Mouse (Mus musculus) forebrain, embryonic 14.5 days (tissue): ENCODE data around the gene Setd1b. TPM values are rescaled to one million over a fixed set of nuclear protein-coding genes. Genes with fewer than 3 reads are reported as not detected.

Source experiments
- ATAC-seq: fragments of 200-750 bp; cut with Nextera tagmentation; 2 replicates; pipeline ENCODE4 v1.8.0; 2017; ENCODE audit warnings: mild to moderate bottlenecking, moderate library complexity
- DNase-seq: peaks from one replicate; pipeline ENCODE4 v3.0.0-alpha.2; 2015; ENCODE audit warnings: low spot score
- H3K27ac ChIP-seq: fragments of 300-500 bp; sonication (generic); 2 replicates; pipeline ENCODE4 v1.5.1; 2014; ENCODE audit warnings: low read depth, mild to moderate bottlenecking, control low read depth, low read length, moderate library complexity
- H3K27me3 ChIP-seq: fragments of 300-500 bp; sonication (generic); replicated peaks from 2 replicates; pipeline ENCODE4 v1.6.1; 2014; ENCODE audit warnings: low read length, control low read depth, mixed read lengths; ENCODE audit not compliant: control insufficient read depth, insufficient read depth
- H3K36me3 ChIP-seq: fragments of 300-500 bp; sonication (generic); 2 replicates; pipeline ENCODE4 v1.6.1; 2014; ENCODE audit warnings: low read length, control low read depth; ENCODE audit not compliant: control insufficient read depth, insufficient read depth
- H3K4me1 ChIP-seq: fragments of 300-500 bp; sonication (generic); 2 replicates; pipeline ENCODE4 v1.6.1; 2014; ENCODE audit warnings: antibody characterized with exemption, low read length, control low read depth; ENCODE audit not compliant: control insufficient read depth, insufficient read depth
- H3K4me2 ChIP-seq: fragments of 300-500 bp; sonication (generic); 2 replicates; pipeline ENCODE4 v1.6.1; 2014; ENCODE audit warnings: mild to moderate bottlenecking, control low read depth, low read length
- H3K4me3 ChIP-seq: fragments of 300-500 bp; sonication (generic); 2 replicates; pipeline ENCODE4 v1.5.1; 2014; ENCODE audit warnings: low read depth, low read length, control low read depth
- H3K9ac ChIP-seq: fragments of 300-500 bp; sonication (generic); 2 replicates; pipeline ENCODE4 v1.6.1; 2014; ENCODE audit warnings: mild to moderate bottlenecking, low read length, control low read depth, moderate library complexity
- H3K9me3 ChIP-seq: fragments of 300-500 bp; sonication (generic); replicated peaks from 2 replicates; pipeline ENCODE4 v1.6.1; 2016; ENCODE audit warnings: low read length, control low read depth, mixed read lengths; ENCODE audit not compliant: control insufficient read depth
- WGBS: fragments of 180-500 bp; shearing (Covaris S2); extraction: QIAGEN DNeasy Blood & Tissue Kit; methylation state at CpG from one replicate; pipeline ENCODE4 v1.1.7; 2014; 5-methylcytosine and 5-hydroxymethylcytosine counted together
- polyA plus RNA-seq: library from polyadenylated mRNA; unstranded; fragments of >200 nt; fragmentation: Nextera tagmentation; extraction: Ambion mirVana; gene quantifications from 2 replicates; pipeline ENCODE4 v1.2.1, GENCODE M21; 2014

Gene Setd1b
- polyA plus RNA-seq, 1 experiment from 2014 or later, result 8.6 TPM

DNA sequence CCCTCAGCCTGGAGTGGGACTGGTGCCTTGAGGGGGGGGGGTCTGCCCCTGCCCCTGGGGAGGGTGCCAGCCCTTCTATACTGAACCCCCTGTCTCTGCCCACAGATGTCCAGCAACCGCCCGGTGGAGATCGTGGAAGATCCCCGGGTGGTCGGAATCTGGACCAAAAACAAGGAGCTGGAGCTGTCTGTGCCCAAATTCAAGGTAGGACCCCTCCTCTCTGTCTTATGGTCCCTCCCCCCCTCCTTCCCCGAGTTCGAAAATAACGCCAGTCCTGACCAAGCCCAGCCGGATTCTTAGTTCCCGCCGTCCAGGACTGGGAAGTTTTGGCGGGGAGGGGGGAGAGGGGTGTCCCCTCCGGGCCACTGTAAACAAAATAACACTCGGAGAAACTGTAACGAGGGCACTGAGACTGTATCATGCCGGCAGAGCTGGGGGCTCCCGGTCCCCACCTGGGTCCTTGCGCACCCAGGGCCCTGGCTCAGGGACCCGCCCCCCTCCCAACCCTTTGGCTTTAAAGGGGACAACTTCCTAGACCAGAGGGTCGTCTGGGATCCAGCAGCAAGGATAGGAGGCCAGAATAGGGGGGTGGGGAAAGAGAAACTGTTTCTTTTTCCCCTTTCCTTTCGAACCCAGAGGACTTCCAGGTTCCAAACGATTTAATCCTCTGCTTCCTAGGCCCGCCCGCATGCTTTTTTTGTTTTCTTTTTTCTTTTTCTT, 1.4 kb downstream of the Setd1b start:
- peak overlapping the region; percentile 94 for H3K4me3 ChIP-seq
- ATAC-seq (no peak), DNase-seq (peak; percentile 69)
- peaks cover 32% of the 10 kb centered on the region for H3K36me3 ChIP-seq
- H3K9me3 ChIP-seq, result no peaks in the 10 kb centered on the region
- peak overlapping the region; percentile 100 for H3K9ac ChIP-seq
- under 1% methylated on average over 24 of the region's 24 CpGs for WGBS
- peak overlapping the region; percentile 90 for H3K4me2 ChIP-seq
- H3K27me3 ChIP-seq, result no peaks in the 10 kb centered on the region
- H3K27ac ChIP-seq, result peak overlapping the region; percentile 100
- H3K4me1 ChIP-seq, result peaks cover 21% of the 10 kb centered on the region

DNA sequence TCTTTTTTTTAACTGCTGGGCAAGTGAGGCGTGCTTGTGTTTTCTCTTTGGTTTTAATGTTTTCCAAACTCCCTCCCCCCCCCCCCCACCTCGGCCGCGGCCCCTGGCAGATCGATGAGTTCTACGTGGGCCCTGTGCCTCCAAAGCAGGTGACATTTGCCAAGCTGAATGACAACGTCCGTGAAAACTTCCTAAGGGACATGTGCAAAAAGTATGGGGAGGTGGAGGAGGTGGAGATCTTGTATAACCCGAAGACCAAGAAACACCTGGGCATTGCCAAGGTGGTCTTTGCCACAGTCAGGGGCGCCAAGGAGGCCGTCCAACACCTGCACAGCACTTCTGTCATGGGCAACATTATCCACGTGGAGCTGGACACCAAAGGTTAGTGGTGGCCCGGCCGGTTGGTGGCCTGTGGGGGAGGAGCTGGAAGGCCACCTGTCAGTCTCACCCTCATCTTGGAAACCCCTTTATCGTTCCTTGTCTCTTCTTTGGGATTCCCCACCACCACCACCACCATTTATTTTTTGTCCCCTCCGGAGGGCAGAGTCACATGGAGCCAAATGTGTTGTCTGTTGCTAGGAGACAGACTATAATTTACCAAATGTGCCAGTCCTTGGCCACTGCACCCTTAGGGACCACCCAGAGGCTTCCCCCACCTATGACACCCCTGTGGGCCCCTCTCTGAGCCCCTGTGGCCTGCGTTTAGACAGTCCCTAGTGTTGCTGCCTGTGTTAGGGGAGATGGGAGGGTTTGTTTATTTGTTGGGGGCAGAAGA, 2.2 kb downstream of the Setd1b start:
- Histone ChIP-seq H3K27ac (no peak overlapping the region), H3K4me2 (peak overlapping the region; percentile 90), H3K4me1 (peaks cover 23% of the 10 kb centered on the region), H3K9me3 (no peaks in the 10 kb centered on the region), H3K4me3 (peak overlapping the region; percentile 94), H3K9ac (peak overlapping the region; percentile 100), H3K36me3 (peaks cover 39% of the 10 kb centered on the region), H3K27me3 (no peaks in the 10 kb centered on the region)
- DNase-seq (peak; percentile 22), ATAC-seq (no peak)
- WGBS, result 6% methylated on average over 17 of the region's 17 CpGs

DNA sequence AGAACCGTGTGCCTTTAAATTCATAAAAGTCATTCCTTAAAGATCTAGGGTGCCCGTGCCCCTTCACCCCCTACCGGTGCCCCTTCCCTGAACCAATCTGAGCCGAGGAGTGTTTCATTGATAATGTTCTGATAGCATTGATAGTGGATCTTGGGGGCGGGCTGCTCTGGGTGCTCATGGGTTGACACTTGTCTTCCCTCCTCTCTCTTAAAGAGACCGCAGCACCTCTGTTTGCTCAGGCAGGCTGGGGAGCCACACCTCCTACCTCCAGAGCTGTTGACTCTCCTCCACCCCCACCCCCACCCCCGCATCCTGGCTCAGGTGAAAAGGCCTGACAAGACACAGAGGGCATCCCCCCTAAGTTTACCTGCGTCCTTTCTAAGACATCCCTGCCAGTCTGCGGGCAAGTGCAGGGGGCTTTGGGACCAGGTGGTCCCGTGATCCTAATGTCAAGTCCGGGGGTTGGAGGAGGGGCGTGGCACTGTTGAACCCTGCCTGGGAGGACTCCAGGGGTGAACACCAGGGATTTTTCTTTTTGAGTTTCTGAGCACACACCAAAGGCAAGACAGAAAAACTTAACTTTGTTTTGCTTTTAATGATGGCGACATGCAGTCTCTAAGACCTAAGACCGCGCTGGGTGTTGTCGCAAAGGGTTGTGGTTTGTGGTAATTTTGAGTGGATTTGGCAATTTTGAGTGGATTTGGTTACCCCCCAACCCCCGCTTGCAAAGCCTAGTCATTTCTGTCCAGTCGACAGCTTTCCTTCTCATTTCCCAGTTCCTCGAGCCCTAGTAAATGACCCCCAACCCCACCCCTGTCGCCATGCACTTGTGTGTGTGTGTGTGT, 3.0 kb downstream of the Setd1b start:
- Histone ChIP-seq H3K27me3 (no peaks in the 10 kb centered on the region), H3K4me3 (peak overlapping the region; percentile 94), H3K9ac (peak overlapping the region; percentile 100), H3K27ac (no peak overlapping the region), H3K4me2 (peak overlapping the region; percentile 90), H3K36me3 (peaks cover 44% of the 10 kb centered on the region), H3K4me1 (peaks cover 29% of the 10 kb centered on the region), H3K9me3 (no peaks in the 10 kb centered on the region)
- WGBS, result 43% methylated on average over 20 of the region's 20 CpGs
- DNase-seq, result no peak
- ATAC-seq, result no peak

DNA sequence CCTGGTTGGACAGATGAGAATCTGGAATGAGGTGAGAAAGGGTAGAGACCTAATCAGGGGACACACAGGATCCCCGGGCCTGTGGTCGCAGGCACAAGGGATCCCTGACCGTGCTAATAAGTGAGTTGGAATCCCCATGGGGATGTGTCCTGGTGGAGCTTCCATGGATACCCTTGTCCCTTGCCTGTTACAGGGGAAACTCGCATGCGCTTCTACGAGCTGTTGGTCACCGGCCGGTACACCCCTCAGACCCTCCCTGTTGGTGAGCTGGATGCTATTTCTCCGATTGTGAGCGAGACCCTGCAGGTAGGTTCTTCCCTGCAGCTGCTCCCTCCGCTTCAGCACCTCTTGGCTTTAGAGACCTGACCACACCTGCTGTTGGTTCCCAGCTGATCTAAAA, 4.4 kb downstream of the Setd1b start:
- no peaks in the 10 kb centered on the region for H3K27me3 ChIP-seq
- peaks cover 54% of the 10 kb centered on the region for H3K36me3 ChIP-seq
- H3K4me2 ChIP-seq, result no peak overlapping the region
- no peak overlapping the region for H3K27ac ChIP-seq
- ATAC-seq, result no peak
- H3K9ac ChIP-seq, result no peak overlapping the region
- DNase-seq, result no peak
- H3K4me1 ChIP-seq, result peaks cover 41% of the 10 kb centered on the region
- H3K9me3 ChIP-seq, result no peaks in the 10 kb centered on the region
- WGBS, result 84% methylated on average over 11 of the region's 11 CpGs
- no peak overlapping the region for H3K4me3 ChIP-seq

DNA sequence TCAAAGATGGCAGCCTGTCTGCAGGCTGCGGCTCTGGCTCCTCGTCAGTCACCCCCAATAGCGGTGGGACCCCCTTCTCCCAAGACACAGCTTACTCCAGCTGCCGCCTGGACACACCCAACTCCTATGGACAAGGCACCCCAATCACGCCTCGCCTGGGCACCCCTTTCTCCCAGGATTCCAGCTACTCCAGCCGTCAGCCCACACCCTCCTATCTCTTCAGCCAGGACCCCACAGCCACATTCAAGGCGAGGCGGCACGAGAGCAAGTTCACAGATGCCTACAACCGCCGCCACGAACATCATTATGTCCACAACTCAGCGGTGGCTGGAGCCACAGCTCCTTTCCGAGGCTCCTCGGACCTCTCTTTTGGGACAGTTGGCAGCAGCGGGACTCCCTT, 5.6 kb downstream of the Setd1b start:
- no peak overlapping the region for H3K9ac ChIP-seq
- no peak overlapping the region for H3K27ac ChIP-seq
- H3K27me3 ChIP-seq, result no peaks in the 10 kb centered on the region
- H3K4me2 ChIP-seq, result no peak overlapping the region
- peaks cover 41% of the 10 kb centered on the region for H3K4me1 ChIP-seq
- DNase-seq (no peak), ATAC-seq (no peak)
- no peaks in the 10 kb centered on the region for H3K9me3 ChIP-seq
- 92% methylated on average over 17 of the region's 17 CpGs for WGBS
- no peak overlapping the region for H3K4me3 ChIP-seq
- H3K36me3 ChIP-seq, result peaks cover 66% of the 10 kb centered on the region

DNA sequence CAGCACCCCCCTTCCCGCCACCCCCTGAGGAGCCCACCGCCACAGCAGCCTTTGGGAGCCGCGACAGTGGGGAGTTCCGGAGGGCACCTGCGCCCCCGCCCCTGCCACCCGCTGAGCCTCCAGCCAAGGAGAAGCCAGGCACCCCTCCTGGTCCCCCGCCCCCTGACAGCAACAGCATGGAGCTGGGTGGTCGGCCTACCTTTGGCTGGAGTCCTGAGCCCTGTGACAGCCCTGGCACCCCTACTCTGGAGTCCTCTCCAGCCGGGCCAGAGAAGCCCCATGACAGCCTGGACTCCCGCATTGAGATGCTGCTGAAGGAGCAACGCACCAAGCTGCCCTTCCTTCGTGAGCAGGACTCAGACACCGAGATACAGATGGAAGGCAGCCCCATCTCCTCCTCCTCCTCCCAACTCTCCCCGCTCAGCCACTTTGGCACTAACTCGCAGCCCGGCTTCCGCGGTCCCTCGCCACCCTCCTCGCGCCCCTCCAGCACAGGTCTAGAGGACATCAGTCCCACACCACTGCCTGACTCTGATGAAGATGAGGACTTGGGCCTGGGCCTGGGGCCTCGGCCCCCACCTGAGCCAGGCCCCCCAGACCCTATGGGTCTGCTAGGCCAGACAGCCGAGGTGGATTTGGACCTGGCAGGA, 6.2 kb downstream of the Setd1b start:
- H3K9ac ChIP-seq, result peak overlapping the region; percentile 48; the same call in 1 of the 2 replicates
- no peak overlapping the region for H3K4me2 ChIP-seq
- no peaks in the 10 kb centered on the region for H3K9me3 ChIP-seq
- H3K27ac ChIP-seq, result no peak overlapping the region
- H3K36me3 ChIP-seq, result peaks cover 73% of the 10 kb centered on the region
- 85% methylated on average over 25 of the region's 25 CpGs for WGBS
- no peak overlapping the region for H3K4me3 ChIP-seq
- no peaks in the 10 kb centered on the region for H3K27me3 ChIP-seq
- DNase-seq, result no peak
- ATAC-seq, result no peak
- H3K4me1 ChIP-seq, result peaks cover 41% of the 10 kb centered on the region

DNA sequence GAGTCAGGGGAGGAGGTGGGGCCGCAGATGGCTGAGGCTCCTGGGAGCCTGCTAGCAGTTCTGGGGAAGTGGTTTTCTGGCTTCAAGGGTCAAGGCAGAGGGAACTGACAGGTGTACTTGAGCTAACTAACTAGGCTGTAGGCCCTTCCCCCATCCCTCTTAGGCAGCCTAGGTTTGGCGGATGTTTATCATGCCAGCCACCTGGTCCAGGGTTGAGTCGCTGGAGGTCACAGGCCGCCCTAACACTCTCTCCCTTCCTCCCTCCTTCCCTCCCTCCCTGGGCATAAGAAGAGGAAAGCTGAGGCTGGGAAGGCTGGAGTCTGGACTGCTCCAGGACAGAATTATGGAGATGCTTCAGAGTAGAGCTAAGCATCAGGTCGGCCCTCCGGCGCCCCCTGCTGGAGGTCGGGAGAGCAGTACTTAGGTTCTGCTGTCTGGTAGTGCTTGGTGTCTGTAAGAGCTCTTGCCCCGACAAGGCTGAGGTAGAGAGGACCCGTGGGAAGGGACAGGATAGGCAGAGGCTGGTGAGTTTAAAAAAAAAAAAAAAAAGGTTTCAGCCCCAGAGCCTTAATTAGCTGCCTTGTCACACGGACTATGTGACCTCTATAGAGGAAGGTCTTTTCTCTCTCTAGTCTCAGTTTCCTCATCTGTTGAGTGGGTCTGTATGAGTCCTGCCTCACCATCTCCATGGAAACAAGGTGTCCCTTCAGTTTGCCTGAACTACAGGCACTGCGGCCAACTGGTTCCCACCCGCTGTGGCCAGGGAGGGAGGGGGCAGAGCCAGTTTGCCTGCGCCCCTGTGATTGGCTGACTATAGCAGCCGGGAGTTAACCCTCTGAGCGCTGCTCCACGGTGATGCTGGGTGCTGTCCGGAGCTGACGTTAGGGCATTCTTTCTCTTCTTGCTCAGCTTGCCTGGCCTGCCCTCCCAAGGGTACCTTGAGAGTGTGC, 7.7 kb downstream of the Setd1b start:
- ATAC-seq (peak; percentile 93), DNase-seq (peak; percentile 90)
- H3K4me1 ChIP-seq, result peaks cover 33% of the 10 kb centered on the region
- peak overlapping the region; percentile 31 for H3K4me3 ChIP-seq
- peaks cover 85% of the 10 kb centered on the region for H3K36me3 ChIP-seq
- no peak overlapping the region for H3K27ac ChIP-seq
- H3K4me2 ChIP-seq, result peak overlapping the region; percentile 60
- H3K9ac ChIP-seq, result peak overlapping the region; percentile 48
- H3K9me3 ChIP-seq, result no peaks in the 10 kb centered on the region
- 9% methylated on average over 19 of the region's 19 CpGs for WGBS
- H3K27me3 ChIP-seq, result no peaks in the 10 kb centered on the region
